In genomic region chr7:119941569-119941968, GRCm38 (mm10) we compare ENCODE assay signal across 10 mouse cellular contexts. TPM values are rescaled to one million over a fixed set of nuclear protein-coding genes. Genes with fewer than 3 reads are reported as not detected.
DNase-seq lines count a peak whose midpoint lies in the region.
"Had no signal": no experiment of that assay in that cellular context is flagged by ENCODE, and none has a peak within 500 bp of the region (broad histone marks: within the 10 kb centered on the region; RNA-seq: fewer than 3 reads in every experiment).

No protein-coding gene starts in this region.

- DNase-seq in adrenal gland, adult (ENCODE audit: inconsistent age in 2 of 2, low spot score in 1 of 2) = peak; percentile 80 to 92
- DNase-seq in adrenal gland, postnatal 4 days (ENCODE audit: low spot score in 2 of 2) = no peak
- peak; percentile 9 for DNase-seq in urinary bladder, postnatal 14 days (ENCODE audit: low spot score)
- DNase-seq in urinary bladder, postnatal 10 days (ENCODE audit: low spot score) = no peak
- peak; percentile 19 for DNase-seq in heart, postnatal 4 days
- peak; percentile 55 for DNase-seq in skeletal muscle tissue, adult 2 months (ENCODE audit: low read depth, low spot score)
- no peak for DNase-seq in spleen, adult 18-20 months
- no peak for DNase-seq in layer of hippocampus, postnatal 14 days (ENCODE audit: low spot score in 2 of 2)
- DNase-seq: left cerebral cortex, postnatal 4 days; retina, postnatal 1 day had no signal

RNA-seq across cellular contexts. Expression of gene Dcun1d3, which starts 45.5 kb away (rescaled TPM):
- 10 to 100 TPM; 18.3 to 24.4 TPM for total RNA-seq in adrenal gland, postnatal 4 days (2021)
- 10 to 100 TPM; 13.9 to 15.9 TPM for total RNA-seq in heart, postnatal 4 days (2021)
- 10 to 100 TPM; 21.0 to 22.3 TPM for total RNA-seq in layer of hippocampus, postnatal 14 days (2021)

RNA-seq across cellular contexts. Expression of gene Lyrm1, which starts 45.9 kb away (rescaled TPM):
- 1 to 10 TPM; 3.3 to 4.5 TPM for total RNA-seq in adrenal gland, postnatal 4 days (2021)
- total RNA-seq in heart, postnatal 4 days (2021) = 1 to 10 TPM; 4.9 to 5.0 TPM
- total RNA-seq in layer of hippocampus, postnatal 14 days (2021) = 10 to 100 TPM in 1 of 2 experiments, 1 to 10 TPM in 1; 9.7 to 10.3 TPM

Comparison
In these comparisons a context has a peak if more than half of its experiments do, and no peak if none do; other contexts are left out.
1. DNase-seq: peak in adrenal gland, adult (2 of 2), urinary bladder, postnatal 14 days (single experiment), heart, postnatal 4 days (single experiment) and skeletal muscle tissue, adult 2 months (single experiment); none in adrenal gland, postnatal 4 days (0 of 2), urinary bladder, postnatal 10 days (single experiment), spleen, adult 18-20 months (0 of 2) and layer of hippocampus, postnatal 14 days (0 of 2).